Mouse (Mus musculus): ENCODE measurements at regions not wholly inside any gene's neighbourhood (a gene's known extent, or its start where the extent isn't known, plus 50 kb on each side); places are given as distances from the start of the nearest gene placed in this dataset.

GRCm38 (mm10) chr13:81944047-81944446 is 161.2 kb downstream of the Cetn3 start:
- Histone ChIP-seq H3K4me2 (ENCODE audit: low read depth) (peak overlapping the region; percentile 57), H3ac (ENCODE audit: control insufficient read depth, insufficient read length) (no peak overlapping the region), H3K27me3 (ENCODE audit: control insufficient read depth, insufficient read depth, insufficient read length) (peaks cover 7% of the 10 kb centered on the region), H3K36me3 (ENCODE audit: control insufficient read depth, insufficient read depth) (no peaks in the 10 kb centered on the region), H3K4me3 (no peak overlapping the region), H3K79me2 (ENCODE audit: control insufficient read depth, insufficient read depth) (no peaks in the 10 kb centered on the region)
- TF ChIP-seq POLR2AphosphoS2 (IDR thresholded peaks at IDR 0.05; ENCODE audit: insufficient read length, low read depth) (no peak), MYOD1 (IDR thresholded peaks at IDR 0.05; ENCODE audit: control insufficient read depth in 1 of 3, insufficient read length in 2 of 3, low read depth in 2 of 3) (no peak), SRF (IDR thresholded peaks at IDR 0.05; ENCODE audit: control insufficient read depth, insufficient read length, low read depth) (no peak), USF1 (IDR thresholded peaks at IDR 0.05; ENCODE audit: low read depth) (no peak), E2F4 (IDR thresholded peaks at IDR 0.05; ENCODE audit: insufficient read depth) (no peak), MYOG (IDR thresholded peaks at IDR 0.05; ENCODE audit: control insufficient read depth in 1 of 3, insufficient read depth in 1 of 3, insufficient read length in 2 of 3, low read depth in 2 of 3) (no peak), MAX (IDR thresholded peaks at IDR 0.05; ENCODE audit: low read depth) (no peak), TCF3 (IDR thresholded peaks at IDR 0.05; ENCODE audit: insufficient read length, low read depth) (no peak), POLR2A (IDR thresholded peaks at IDR 0.05; ENCODE audit: insufficient read length, low read depth) (no peak), CEBPB (IDR thresholded peaks at IDR 0.05; ENCODE audit: insufficient read depth, poor library complexity, severe bottlenecking) (no peak), REST (IDR thresholded peaks at IDR 0.05; ENCODE audit: insufficient read depth, insufficient read length) (no peak), TCF12 (IDR thresholded peaks at IDR 0.05; ENCODE audit: insufficient read depth, poor library complexity, severe bottlenecking) (no peak)

- H3K4me3 ChIP-seq = no peak overlapping the region
- peaks cover 7% of the 10 kb centered on the region for H3K27me3 ChIP-seq (ENCODE audit: control insufficient read depth, insufficient read depth, insufficient read length)
- H3K4me2 ChIP-seq (ENCODE audit: low read depth) = peak overlapping the region; percentile 57
- H3K79me2 ChIP-seq (ENCODE audit: control insufficient read depth, insufficient read depth) = no peaks in the 10 kb centered on the region
- H3K36me3 ChIP-seq (ENCODE audit: control insufficient read depth, insufficient read depth) = no peaks in the 10 kb centered on the region
- TF ChIP-seq MYOG (IDR thresholded peaks at IDR 0.05; ENCODE audit: control insufficient read depth in 1 of 3, insufficient read depth in 1 of 3, insufficient read length in 2 of 3, low read depth in 2 of 3) (no peak), CEBPB (IDR thresholded peaks at IDR 0.05; ENCODE audit: insufficient read depth, poor library complexity, severe bottlenecking) (no peak), MYOD1 (IDR thresholded peaks at IDR 0.05; ENCODE audit: control insufficient read depth in 1 of 3, insufficient read length in 2 of 3, low read depth in 2 of 3) (no peak), REST (IDR thresholded peaks at IDR 0.05; ENCODE audit: insufficient read depth, insufficient read length) (no peak), TCF12 (IDR thresholded peaks at IDR 0.05; ENCODE audit: insufficient read depth, poor library complexity, severe bottlenecking) (no peak), MAX (IDR thresholded peaks at IDR 0.05; ENCODE audit: low read depth) (no peak), USF1 (IDR thresholded peaks at IDR 0.05; ENCODE audit: low read depth) (no peak), E2F4 (IDR thresholded peaks at IDR 0.05; ENCODE audit: insufficient read depth) (no peak), TCF3 (IDR thresholded peaks at IDR 0.05; ENCODE audit: insufficient read length, low read depth) (no peak), POLR2AphosphoS2 (IDR thresholded peaks at IDR 0.05; ENCODE audit: insufficient read length, low read depth) (no peak), SRF (IDR thresholded peaks at IDR 0.05; ENCODE audit: control insufficient read depth, insufficient read length, low read depth) (no peak), POLR2A (IDR thresholded peaks at IDR 0.05; ENCODE audit: insufficient read length, low read depth) (no peak)
- H3ac ChIP-seq (ENCODE audit: control insufficient read depth, insufficient read length) = no peak overlapping the region
These were observed 161.6 kb downstream of the Cetn3 start for GRCm38 (mm10) chr13:81944469-81944868.

- Histone ChIP-seq H3K4me2 (ENCODE audit: low read depth) (no peak overlapping the region), H3K27me3 (ENCODE audit: control insufficient read depth, insufficient read depth, insufficient read length) (peaks cover 7% of the 10 kb centered on the region), H3K36me3 (ENCODE audit: control insufficient read depth, insufficient read depth) (no peaks in the 10 kb centered on the region), H3ac (ENCODE audit: control insufficient read depth, insufficient read length) (no peak overlapping the region), H3K79me2 (ENCODE audit: control insufficient read depth, insufficient read depth) (no peaks in the 10 kb centered on the region), H3K4me3 (no peak overlapping the region)
- no peak for TF ChIP-seq TCF3 (IDR thresholded peaks at IDR 0.05; ENCODE audit: insufficient read length, low read depth)
- TF ChIP-seq MYOD1 (IDR thresholded peaks at IDR 0.05; ENCODE audit: control insufficient read depth in 1 of 3, insufficient read length in 2 of 3, low read depth in 2 of 3) = no peak
- TF ChIP-seq MAX (IDR thresholded peaks at IDR 0.05; ENCODE audit: low read depth) = no peak
- TF ChIP-seq TCF12 (IDR thresholded peaks at IDR 0.05; ENCODE audit: insufficient read depth, poor library complexity, severe bottlenecking) = no peak
- TF ChIP-seq USF1 (IDR thresholded peaks at IDR 0.05; ENCODE audit: low read depth) = no peak
- TF ChIP-seq POLR2AphosphoS2 (IDR thresholded peaks at IDR 0.05; ENCODE audit: insufficient read length, low read depth) = no peak
- no peak for TF ChIP-seq REST (IDR thresholded peaks at IDR 0.05; ENCODE audit: insufficient read depth, insufficient read length)
These were observed 162.9 kb downstream of the Cetn3 start for GRCm38 (mm10) chr13:81945741-81946140.

GRCm38 (mm10) chr13:81965431-81965830 is 182.6 kb downstream of the Cetn3 start:
- Histone ChIP-seq H3K4me3 (no peak overlapping the region), H3K79me2 (ENCODE audit: control insufficient read depth, insufficient read depth) (no peaks in the 10 kb centered on the region), H3ac (ENCODE audit: control insufficient read depth, insufficient read length) (no peak overlapping the region), H3K36me3 (ENCODE audit: control insufficient read depth, insufficient read depth) (no peaks in the 10 kb centered on the region), H3K4me2 (ENCODE audit: low read depth) (no peak overlapping the region), H3K27me3 (ENCODE audit: control insufficient read depth, insufficient read depth, insufficient read length) (no peaks in the 10 kb centered on the region)
- TF ChIP-seq TCF12 (IDR thresholded peaks at IDR 0.05; ENCODE audit: insufficient read depth, poor library complexity, severe bottlenecking) (no peak), MAX (IDR thresholded peaks at IDR 0.05; ENCODE audit: low read depth) (no peak), POLR2AphosphoS2 (IDR thresholded peaks at IDR 0.05; ENCODE audit: insufficient read length, low read depth) (no peak), E2F4 (IDR thresholded peaks at IDR 0.05; ENCODE audit: insufficient read depth) (no peak), SRF (IDR thresholded peaks at IDR 0.05; ENCODE audit: control insufficient read depth, insufficient read length, low read depth) (no peak), USF1 (IDR thresholded peaks at IDR 0.05; ENCODE audit: low read depth) (no peak)

GRCm38 (mm10) chr13:81975878-81976277 is 193.0 kb downstream of the Cetn3 start:
- Histone ChIP-seq H3K79me2 (ENCODE audit: control insufficient read depth, insufficient read depth) (no peaks in the 10 kb centered on the region), H3ac (ENCODE audit: control insufficient read depth, insufficient read length) (no peak overlapping the region), H3K4me3 (no peak overlapping the region), H3K4me2 (ENCODE audit: low read depth) (no peak overlapping the region), H3K36me3 (ENCODE audit: control insufficient read depth, insufficient read depth) (no peaks in the 10 kb centered on the region), H3K27me3 (ENCODE audit: control insufficient read depth, insufficient read depth, insufficient read length) (no peaks in the 10 kb centered on the region)
- TF ChIP-seq MYOG (IDR thresholded peaks at IDR 0.05; ENCODE audit: control insufficient read depth in 1 of 3, insufficient read depth in 1 of 3, insufficient read length in 2 of 3, low read depth in 2 of 3) (no peak), REST (IDR thresholded peaks at IDR 0.05; ENCODE audit: insufficient read depth, insufficient read length) (no peak), E2F4 (IDR thresholded peaks at IDR 0.05; ENCODE audit: insufficient read depth) (no peak), MYOD1 (IDR thresholded peaks at IDR 0.05; ENCODE audit: control insufficient read depth in 1 of 3, insufficient read length in 2 of 3, low read depth in 2 of 3) (no peak), CEBPB (IDR thresholded peaks at IDR 0.05; ENCODE audit: insufficient read depth, poor library complexity, severe bottlenecking) (no peak), SRF (IDR thresholded peaks at IDR 0.05; ENCODE audit: control insufficient read depth, insufficient read length, low read depth) (no peak), POLR2AphosphoS2 (IDR thresholded peaks at IDR 0.05; ENCODE audit: insufficient read length, low read depth) (no peak), TCF3 (IDR thresholded peaks at IDR 0.05; ENCODE audit: insufficient read length, low read depth) (no peak), MAX (IDR thresholded peaks at IDR 0.05; ENCODE audit: low read depth) (no peak), POLR2A (IDR thresholded peaks at IDR 0.05; ENCODE audit: insufficient read length, low read depth) (no peak), USF1 (IDR thresholded peaks at IDR 0.05; ENCODE audit: low read depth) (no peak), TCF12 (IDR thresholded peaks at IDR 0.05; ENCODE audit: insufficient read depth, poor library complexity, severe bottlenecking) (no peak)

Measured in myocyte (in vitro differentiated cells).